Mouse (Mus musculus) E14TG2a.4 (cell line): ENCODE results near the gene March8.

ENCODE experiments used
- H3K27me3 ChIP-seq: 2 replicates; pipeline ENCODE4 v1.6.1; 2014; ENCODE audit warnings: low read length, control low read depth; ENCODE audit not compliant: insufficient read depth
- H3K36me3 ChIP-seq: 2 replicates; pipeline ENCODE4 v1.6.1; 2014; ENCODE audit warnings: low read length, control low read depth; ENCODE audit not compliant: insufficient read depth
- H3K4me1 ChIP-seq: replicated peaks from 2 replicates; pipeline ENCODE4 v1.6.1; 2014; ENCODE audit warnings: low read depth, low read length, control low read depth
- H3K4me3 ChIP-seq: replicated peaks from 2 replicates; pipeline ENCODE4 v1.5.1; 2014; ENCODE audit warnings: mild to moderate bottlenecking, low read length
- H3K9me3 ChIP-seq: 2 replicates; pipeline ENCODE4 v1.6.1; 2014; ENCODE audit warnings: low read length, control low read depth
- CTCF ChIP-seq: conservative IDR thresholded peaks from 2 replicates; pipeline ENCODE4 v1.5.1; 2014; ENCODE audit warnings: low read length
- NANOG ChIP-seq: IDR thresholded peaks from 2 replicates; pipeline ENCODE4 v1.6.1; 2014; ENCODE audit warnings: borderline replicate concordance, low read length, mixed read lengths
- POU5F1 ChIP-seq: IDR thresholded peaks from 2 replicates; pipeline ENCODE4 v1.6.1; 2014; ENCODE audit warnings: low read length, borderline replicate concordance

Gene March8

DNA sequence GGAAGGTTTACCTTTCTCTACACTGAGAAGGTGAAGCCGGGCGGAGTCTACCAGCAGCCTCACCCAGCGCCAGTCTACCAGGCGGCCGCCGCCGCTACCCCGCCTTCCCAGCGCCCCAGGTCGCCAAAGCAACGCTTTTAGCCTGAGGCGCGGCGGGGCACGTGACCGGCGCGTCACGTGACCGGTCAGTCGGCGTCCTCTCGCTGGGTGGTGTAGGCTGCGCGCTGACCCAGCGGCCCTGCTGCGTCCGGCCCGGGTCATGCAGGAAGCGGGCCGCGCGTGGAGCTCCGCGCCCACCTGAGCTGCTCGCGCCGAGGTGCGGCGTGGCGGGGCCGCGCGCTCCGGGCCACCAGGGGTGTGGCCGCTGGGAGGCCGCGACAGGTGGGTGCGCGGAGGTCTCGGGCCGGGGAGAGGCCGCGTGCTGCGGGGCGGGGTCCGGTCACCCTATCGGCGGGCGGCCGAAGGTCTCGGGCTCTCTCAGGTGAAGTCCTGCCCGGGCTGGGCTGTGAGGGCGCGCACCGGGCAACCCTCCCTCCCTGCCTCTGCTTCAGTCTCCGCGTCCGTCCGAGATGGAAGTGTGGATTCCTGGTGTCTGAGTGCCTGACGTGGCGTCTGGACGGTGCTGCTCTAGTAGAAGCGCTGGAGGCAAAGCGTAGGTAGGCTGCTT is at the start of gene March8:
March8 (plus strand) TSS at position 190 of the 667 bp plus-strand sequence.
- H3K9me3 ChIP-seq = no peaks in the 10 kb centered on the region
- no peaks in the 10 kb centered on the region for H3K36me3 ChIP-seq
- peaks cover 4% of the 10 kb centered on the region; the same call in 1 of the 2 replicates for H3K4me1 ChIP-seq
- TF ChIP-seq CTCF (no peak), NANOG (no peak), POU5F1 (no peak)
- peak within 1 kb of the TSS; percentile 90 for H3K4me3 ChIP-seq
- H3K27me3 ChIP-seq = peaks cover 17% of the 10 kb centered on the region

- no peaks in the 10 kb centered on the region for H3K9me3 ChIP-seq
- TF ChIP-seq CTCF = no peak
- TF ChIP-seq POU5F1 = no peak
- TF ChIP-seq NANOG = no peak
- H3K4me1 ChIP-seq = no peaks in the 10 kb centered on the region
- H3K27me3 ChIP-seq = no peaks in the 10 kb centered on the region
- H3K36me3 ChIP-seq = no peaks in the 10 kb centered on the region
- no peak overlapping the region for H3K4me3 ChIP-seq
Observed at GRCm38 (mm10) chr6:116311411-116311810, 26.4 kb upstream of the March8 start.

GRCm38 (mm10) chr6:116319259-116319658 is 18.6 kb upstream of the March8 start:
- Histone ChIP-seq H3K36me3 (no peaks in the 10 kb centered on the region), H3K4me3 (no peak overlapping the region), H3K4me1 (peaks cover 3% of the 10 kb centered on the region; the same call in 1 of the 2 replicates), H3K27me3 (no peaks in the 10 kb centered on the region), H3K9me3 (no peaks in the 10 kb centered on the region)
- TF ChIP-seq NANOG (no peak), POU5F1 (no peak), CTCF (no peak)

GRCm38 (mm10) chr6:116326641-116327040 is 11.2 kb upstream of the March8 start:
- Histone ChIP-seq H3K27me3 (0 out of 2 replicates have a peak, but pooled peaks cover 2% of the 10 kb centered on the region), H3K36me3 (no peaks in the 10 kb centered on the region), H3K9me3 (no peaks in the 10 kb centered on the region), H3K4me1 (peaks cover 3% of the 10 kb centered on the region; the same call in 1 of the 2 replicates), H3K4me3 (no peak overlapping the region)
- TF ChIP-seq NANOG (no peak), POU5F1 (no peak), CTCF (no peak)

GRCm38 (mm10) chr6:116331396-116331795 is 6.4 kb upstream of the March8 start:
- TF ChIP-seq NANOG (no peak), POU5F1 (no peak), CTCF (no peak)
- H3K4me1 ChIP-seq = no peaks in the 10 kb centered on the region
- no peak overlapping the region for H3K4me3 ChIP-seq
- no peaks in the 10 kb centered on the region for H3K9me3 ChIP-seq
- H3K27me3 ChIP-seq = peaks cover 11% of the 10 kb centered on the region
- H3K36me3 ChIP-seq = no peaks in the 10 kb centered on the region

- peaks cover 4% of the 10 kb centered on the region; the same call in 1 of the 2 replicates for H3K4me1 ChIP-seq
- TF ChIP-seq CTCF (no peak), POU5F1 (no peak), NANOG (no peak)
- H3K36me3 ChIP-seq = no peaks in the 10 kb centered on the region
- peak overlapping the region; percentile 90 for H3K4me3 ChIP-seq
- H3K9me3 ChIP-seq = no peaks in the 10 kb centered on the region
- peaks cover 17% of the 10 kb centered on the region for H3K27me3 ChIP-seq
Observed at GRCm38 (mm10) chr6:116337466-116337834, 374 bp upstream of the March8 start.

- TF ChIP-seq CTCF (no peak), POU5F1 (no peak), NANOG (no peak)
- Histone ChIP-seq H3K36me3 (no peaks in the 10 kb centered on the region), H3K4me1 (peaks cover 4% of the 10 kb centered on the region; the same call in 1 of the 2 replicates), H3K27me3 (peaks cover 17% of the 10 kb centered on the region), H3K9me3 (no peaks in the 10 kb centered on the region), H3K4me3 (peak overlapping the region; percentile 90)
Observed at GRCm38 (mm10) chr6:116338520-116338919, 696 bp downstream of the March8 start.

DNA sequence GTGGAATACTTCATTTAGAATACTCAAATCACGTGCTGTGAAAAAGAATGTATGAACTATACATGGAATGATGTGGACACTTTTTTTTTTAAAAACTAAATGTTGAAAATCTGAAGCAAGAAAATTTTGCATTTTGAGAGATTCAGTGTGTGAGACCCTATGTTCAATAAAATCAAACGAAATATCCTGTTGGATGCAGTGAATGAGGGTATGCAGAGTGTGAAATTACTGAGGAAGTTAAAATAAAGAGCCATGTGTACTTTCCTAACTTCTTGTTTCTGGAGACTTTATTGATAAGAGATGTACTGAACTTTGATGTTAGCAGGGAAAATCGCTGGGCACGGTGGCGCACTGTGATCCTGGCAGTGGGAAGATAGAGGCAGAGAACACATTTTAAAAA is 1.3 kb downstream of the March8 start:
- H3K4me3 ChIP-seq = no peak overlapping the region
- H3K9me3 ChIP-seq = no peaks in the 10 kb centered on the region
- peaks cover 4% of the 10 kb centered on the region; the same call in 1 of the 2 replicates for H3K4me1 ChIP-seq
- no peak for TF ChIP-seq POU5F1
- no peak for TF ChIP-seq CTCF
- no peak for TF ChIP-seq NANOG
- H3K27me3 ChIP-seq = peaks cover 17% of the 10 kb centered on the region
- no peaks in the 10 kb centered on the region for H3K36me3 ChIP-seq

DNA sequence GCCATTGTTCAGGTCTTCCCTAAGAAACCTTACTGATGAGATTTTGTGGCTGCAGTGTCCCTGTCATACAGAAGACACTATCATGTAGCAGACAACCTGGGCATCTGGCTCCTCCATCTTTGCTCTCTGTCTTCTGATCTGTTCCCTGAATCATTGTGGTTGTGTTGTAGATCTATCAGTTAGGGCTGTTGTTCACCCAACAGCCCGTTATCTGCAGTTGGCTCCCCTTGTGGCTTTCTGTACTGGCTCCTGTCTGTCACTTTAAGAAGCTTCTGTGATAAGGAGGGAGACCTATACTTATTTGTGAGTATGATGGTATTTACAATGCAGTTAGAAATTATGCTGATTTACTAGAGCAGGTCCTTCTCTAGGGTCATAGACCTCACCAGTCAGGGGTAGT is 2.7 kb downstream of the March8 start:
- no peak for TF ChIP-seq NANOG
- no peak for TF ChIP-seq CTCF
- TF ChIP-seq POU5F1 = no peak
- no peaks in the 10 kb centered on the region for H3K9me3 ChIP-seq
- no peaks in the 10 kb centered on the region for H3K36me3 ChIP-seq
- H3K4me3 ChIP-seq = no peak overlapping the region
- peaks cover 13% of the 10 kb centered on the region for H3K27me3 ChIP-seq
- peaks cover 4% of the 10 kb centered on the region; the same call in 1 of the 2 replicates for H3K4me1 ChIP-seq
